ENCODE assay signal across 19 mouse cellular contexts in the genomic region with DNA sequence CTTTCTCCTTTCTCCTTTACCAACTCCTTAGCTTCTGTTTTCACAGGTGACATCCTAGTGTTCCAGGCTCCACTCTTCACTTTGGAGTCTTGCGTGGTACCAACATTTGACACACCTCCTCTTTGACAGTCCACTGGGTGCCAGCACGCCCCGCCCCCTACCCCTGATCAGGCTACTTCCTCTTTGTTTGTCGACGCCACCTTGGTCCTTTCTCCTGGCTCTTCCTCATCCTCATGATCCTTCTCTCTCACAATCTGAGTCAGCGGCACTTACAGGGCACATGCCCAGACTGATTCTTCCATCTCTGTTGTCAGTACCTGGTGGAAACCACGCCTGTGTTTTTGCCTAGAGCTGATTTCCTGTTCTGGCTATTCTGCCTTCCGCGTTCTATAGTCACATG. TPM values are rescaled to one million over a fixed set of nuclear protein-coding genes. Genes with fewer than 3 reads are reported as not detected.
DNase-seq lines count a peak whose midpoint lies in the region; ATAC-seq and TF ChIP-seq lines count a peak whose summit lies in the region.
"Had no signal": no experiment of that assay in that cellular context is flagged by ENCODE, and none has a peak within 500 bp of the region (broad histone marks: within the 10 kb centered on the region; RNA-seq: fewer than 3 reads in every experiment).

No protein-coding gene starts in this region.

- ATAC-seq in neural tube, embryonic 15.5 days (ENCODE audit: low FRiP score): no peak
- ATAC-seq: forebrain, postnatal 0 days; intestine, postnatal 0 days had no signal

- no peak for TF ChIP-seq EP300 in CH12.LX (IDR thresholded peaks at IDR 0.05; ENCODE audit: low read length)

- no peak overlapping the region for H3K9ac ChIP-seq in CH12.LX (ENCODE audit: insufficient read depth, low read depth)
- H3K9ac ChIP-seq in neural tube, embryonic 15.5 days (replicated peaks): no peak overlapping the region
- H3K9ac ChIP-seq: forebrain, postnatal 0 days; hindbrain, embryonic 12.5 days had no signal

- no peak for TF ChIP-seq RAD21 in CH12.LX (IDR thresholded peaks at IDR 0.05; ENCODE audit: low read depth, low read length)

- H3K79me2 ChIP-seq in CH12.LX (replicated peaks; ENCODE audit: control insufficient read depth, extremely low read depth, insufficient read depth, poor library complexity, severe bottlenecking): no peaks in the 10 kb centered on the region

- TF ChIP-seq CTCF in thymus, adult 2 months (IDR thresholded peaks at IDR 0.05; ENCODE audit: borderline replicate concordance, control insufficient read depth, extremely low read depth, insufficient read depth, low read length, poor library complexity): no peak
- no peak for TF ChIP-seq CTCF in CH12.LX (conservative IDR thresholded peaks at IDR 0.05 in 1 of 2, IDR thresholded peaks at IDR 0.05 in 1 of 2; ENCODE audit: low read depth in 2 of 2, low read length in 2 of 2)

- H3K36me3 ChIP-seq in thymus, adult 2 months (ENCODE audit: control insufficient read depth, insufficient read depth, low read length): no peaks in the 10 kb centered on the region
- H3K36me3 ChIP-seq in CH12.LX (replicated peaks in 1 of 2; ENCODE audit: control insufficient read depth in 1 of 2, insufficient read depth in 1 of 2, low read length in 1 of 2): no peaks in the 10 kb centered on the region
- no peaks in the 10 kb centered on the region for H3K36me3 ChIP-seq in limb, embryonic 10.5 days
- no peaks in the 10 kb centered on the region for H3K36me3 ChIP-seq in splenic B cell, adult 2 months (ENCODE audit: control insufficient read depth, insufficient read depth, low read length, poor library complexity, severe bottlenecking)
- no peaks in the 10 kb centered on the region for H3K36me3 ChIP-seq in neural tube, embryonic 15.5 days
- H3K36me3 ChIP-seq: hindbrain, embryonic 12.5 days had no signal

- 57% methylated on average over 9 of the region's 9 CpGs for WGBS in thymus, adult 2 months
- WGBS in limb, embryonic 10.5 days: 94% methylated on average over 9 of the region's 9 CpGs
- 96% methylated on average over 9 of the region's 9 CpGs for WGBS in neural tube, embryonic 15.5 days

- intact Hi-C loops in left cerebral cortex, postnatal 25 days (cut with DNase I): no loop called here

- dilution Hi-C loops in CH12.LX (cut with MboI; ENCODE audit: extremely low pct_ligation_motif_present, extremely low pct_unique_long_range_greater_than_20kb, low sequenced_read_pairs): no loop called here

- DNase-seq in thymus, adult 2 months: peak; percentile 13
- no peak for DNase-seq in thymus, postnatal 10 days (ENCODE audit: low spot score in 2 of 2)
- peak; percentile 20 for DNase-seq in CH12.LX (ENCODE audit: extremely low read depth)
- no peak for DNase-seq in limb, embryonic 10.5 days (ENCODE audit: low spot score)
- peak; percentile 33 for DNase-seq in splenic B cell, adult 2 months (ENCODE audit: low read depth, low spot score)
- no peak for DNase-seq in left cerebral cortex, postnatal 25 days (ENCODE audit: low spot score in 2 of 2)
- no peak for DNase-seq in cerebellum, adult 11 months
- DNase-seq: adrenal gland, postnatal 10 days; cerebellum, adult 18-20 months; cerebellum, postnatal 36 days; forebrain, postnatal 0 days; gastrocnemius, adult 2 months; lung, postnatal 10 days; right cerebral cortex, postnatal 4 days had no signal

- no peak for TF ChIP-seq POLR2A in thymus, adult 2 months (IDR thresholded peaks at IDR 0.05; ENCODE audit: control insufficient read depth, extremely low read depth, insufficient read depth, low read length, poor library complexity)
- TF ChIP-seq POLR2A in CH12.LX (IDR thresholded peaks at IDR 0.05; ENCODE audit: low read depth, low read length): no peak

- H3K4me1 ChIP-seq in thymus, adult 2 months (replicated peaks; ENCODE audit: control insufficient read depth, insufficient read depth, low read length): 0 out of 2 replicates have a peak, but pooled peaks cover 2% of the 10 kb centered on the region
- peaks cover 5 to 22% of the 10 kb centered on the region in 2 experiments for H3K4me1 ChIP-seq in CH12.LX (ENCODE audit: control insufficient read depth in 1 of 2, insufficient read depth in 2 of 2)
- H3K4me1 ChIP-seq in limb, embryonic 10.5 days: peaks cover 36% of the 10 kb centered on the region
- no peaks in the 10 kb centered on the region for H3K4me1 ChIP-seq in neural tube, embryonic 15.5 days
- H3K4me1 ChIP-seq: hindbrain, embryonic 12.5 days had no signal

- no peaks in the 10 kb centered on the region for H3K9me3 ChIP-seq in CH12.LX (replicated peaks; ENCODE audit: low read length)
- H3K9me3 ChIP-seq in limb, embryonic 10.5 days (replicated peaks): no peaks in the 10 kb centered on the region
- no peaks in the 10 kb centered on the region for H3K9me3 ChIP-seq in neural tube, embryonic 15.5 days (replicated peaks)
- H3K9me3 ChIP-seq: hindbrain, embryonic 12.5 days had no signal

- H3K27ac ChIP-seq in thymus, adult 2 months (ENCODE audit: control insufficient read depth, insufficient read depth, low read length): no peak overlapping the region
- H3K27ac ChIP-seq in CH12.LX (ENCODE audit: insufficient read depth, low read depth): no peak overlapping the region
- peak overlapping the region; percentile 66; the same call in 1 of the 2 replicates for H3K27ac ChIP-seq in limb, embryonic 10.5 days
- H3K27ac ChIP-seq in neural tube, embryonic 15.5 days (replicated peaks): no peak overlapping the region
- H3K27ac ChIP-seq: gastrocnemius, adult 2 months; hindbrain, embryonic 12.5 days; left cerebral cortex, adult 2 months had no signal

- H3K4me2 ChIP-seq in CH12.LX (ENCODE audit: insufficient read depth, low read depth, poor library complexity, severe bottlenecking): no peak overlapping the region
- H3K4me2 ChIP-seq in neural tube, embryonic 15.5 days: no peak overlapping the region
- H3K4me2 ChIP-seq: hindbrain, embryonic 12.5 days had no signal

- H3K4me3 ChIP-seq in thymus, adult 2 months (ENCODE audit: control insufficient read depth, insufficient read depth, low read length): no peak overlapping the region
- no peak overlapping the region for H3K4me3 ChIP-seq in CH12.LX (replicated peaks in 1 of 3; ENCODE audit: low read depth in 2 of 3, low read length in 2 of 3, poor library complexity in 1 of 3)
- H3K4me3 ChIP-seq in limb, embryonic 10.5 days: no peak overlapping the region
- no peak overlapping the region for H3K4me3 ChIP-seq in neural tube, embryonic 15.5 days (replicated peaks)
- H3K4me3 ChIP-seq: erythroblast, embryonic 14.5 days; gastrocnemius, adult 2 months; hindbrain, embryonic 12.5 days; left cerebral cortex, adult 2 months had no signal

- in situ Hi-C loops in CH12.LX (cut with MboI; ENCODE audit: low pct_ligation_motif_present, low pct_unique_long_range_greater_than_20kb, low sequenced_read_pairs): no loop called here

- no peaks in the 10 kb centered on the region for H3K27me3 ChIP-seq in thymus, adult 2 months (ENCODE audit: control insufficient read depth, insufficient read depth, low read length)
- no peaks in the 10 kb centered on the region for H3K27me3 ChIP-seq in CH12.LX (replicated peaks)
- no peaks in the 10 kb centered on the region for H3K27me3 ChIP-seq in limb, embryonic 10.5 days (ENCODE audit: low read depth, poor library complexity, severe bottlenecking)
- H3K27me3 ChIP-seq in splenic B cell, adult 2 months (ENCODE audit: control insufficient read depth, insufficient read depth, low read length, poor library complexity, severe bottlenecking): no peaks in the 10 kb centered on the region
- H3K27me3 ChIP-seq in neural tube, embryonic 15.5 days (replicated peaks): no peaks in the 10 kb centered on the region
- H3K27me3 ChIP-seq: hindbrain, embryonic 12.5 days had no signal

TF ChIP-seq in CH12.LX, 34 proteins besides CTCF, POLR2A, EP300 and RAD21:
- TF ChIP-seq ZNF384 (IDR thresholded peaks at IDR 0.05; ENCODE audit: low read depth, low read length) (no peak), ZMIZ1 (IDR thresholded peaks at IDR 0.05; ENCODE audit: low read depth, low read length) (no peak), MAX (IDR thresholded peaks at IDR 0.05; ENCODE audit: low read length) (no peak), IRF4 (IDR thresholded peaks at IDR 0.05; ENCODE audit: low read depth, low read length) (no peak), NELFE (IDR thresholded peaks at IDR 0.05; ENCODE audit: low read depth, low read length) (no peak), MAFK (IDR thresholded peaks at IDR 0.05; ENCODE audit: insufficient replicate concordance, low read length) (no peak), TCF12 (IDR thresholded peaks at IDR 0.05; ENCODE audit: low read depth, low read length) (no peak), MAZ (IDR thresholded peaks at IDR 0.05; ENCODE audit: low read depth, low read length) (no peak), ZKSCAN1 (IDR thresholded peaks at IDR 0.05; ENCODE audit: borderline replicate concordance, low read depth, low read length) (no peak), MXI1 (IDR thresholded peaks at IDR 0.05; ENCODE audit: low read depth, low read length) (no peak), MEF2A (IDR thresholded peaks at IDR 0.05; ENCODE audit: borderline replicate concordance, low read depth, low read length) (no peak), TBP (conservative IDR thresholded peaks at IDR 0.05; ENCODE audit: low read depth, low read length) (no peak), RCOR1 (conservative IDR thresholded peaks at IDR 0.05; ENCODE audit: low read depth, low read length) (no peak), ZC3H11A (IDR thresholded peaks at IDR 0.05; ENCODE audit: low read depth, low read length) (no peak), JUN (IDR thresholded peaks at IDR 0.05; ENCODE audit: insufficient read depth, low read depth, low read length) (no peak)

RNA-seq across cellular contexts. Expression of a gene that starts 5.9 kb away (rescaled TPM):
- 0.29 and 1.3 TPM in 2 replicates for polyA plus RNA-seq in thymus, adult 2 months (2012; rRNA removed)
- total RNA-seq in CH12.LX (2012; rRNA removed) (not detected in 2 replicates), CH12.LX (2014; rRNA removed) (0.15 TPM in 1 of 2 replicates, not detected in the other)
- polyA plus RNA-seq in CH12.LX (2012; ENCODE audit: insufficient read length, low read depth): not detected in 2 replicates
- 0.09 and 0.24 TPM in 2 replicates for polyA plus RNA-seq in limb, embryonic 10.5 days (2016; fragmentation: Nextera tagmentation; extraction: Ambion mirVana)
- polyA plus RNA-seq in neural tube, embryonic 15.5 days (2015; fragmentation: Nextera tagmentation; extraction: Ambion mirVana): 1.3 and 1.5 TPM in 2 replicates
- 1 to 10 TPM; 6.4 to 7.4 TPM for total RNA-seq in left cerebral cortex, postnatal 25 days (2021)
- polyA plus RNA-seq: erythroblast, embryonic 14.5 days had no signal

Comparison
In these comparisons a context has a peak if more than half of its experiments do, and no peak if none do; other contexts are left out.
1. DNase-seq: peak in thymus, adult 2 months (single experiment), CH12.LX (single experiment) and splenic B cell, adult 2 months (single experiment); none in thymus, postnatal 10 days (0 of 2), limb, embryonic 10.5 days (single experiment), left cerebral cortex, postnatal 25 days (0 of 2) and cerebellum, adult 11 months (single experiment).